In the genomic region with DNA sequence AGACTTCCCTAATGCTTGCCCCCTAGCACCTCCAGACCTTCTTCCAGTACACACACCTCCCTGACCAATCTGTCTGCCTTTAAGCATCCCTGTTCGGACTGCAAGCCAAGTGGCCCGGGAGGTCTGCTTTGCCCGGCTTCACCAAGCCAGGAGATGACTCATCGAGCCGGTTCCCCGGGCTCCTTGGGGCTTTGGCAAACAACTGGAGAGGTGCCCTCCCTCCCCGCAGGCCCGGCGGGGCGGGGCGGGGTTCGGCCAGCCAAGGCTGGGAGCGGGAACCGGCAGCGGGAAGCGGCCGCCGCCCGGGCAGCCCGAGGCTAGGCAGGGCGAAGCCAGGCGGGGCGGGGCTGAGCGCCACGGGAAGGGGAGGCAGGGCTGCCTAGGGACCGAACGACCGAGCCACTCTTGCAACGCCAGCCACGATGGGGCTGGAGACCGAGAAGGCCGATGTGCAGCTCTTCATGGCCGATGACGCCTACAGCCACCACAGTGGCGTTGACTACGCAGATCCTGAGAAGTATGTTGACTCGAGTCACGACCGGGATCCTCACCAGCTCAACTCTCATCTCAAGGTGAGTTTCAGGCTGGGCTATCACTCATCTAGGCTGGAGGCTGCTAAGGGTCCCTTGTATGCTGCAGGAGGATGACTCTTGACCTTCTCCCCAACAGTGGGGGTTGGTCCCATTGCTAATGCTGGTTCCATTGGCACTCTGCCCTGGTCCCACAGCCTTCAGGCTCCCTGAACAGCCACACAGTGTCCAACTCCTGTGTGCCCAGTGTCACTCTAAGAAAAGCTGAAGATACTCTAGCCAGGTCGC, we compare ENCODE assay signal across 8 mouse cellular contexts. TPM values are rescaled to one million over a fixed set of nuclear protein-coding genes. Genes with fewer than 3 reads are reported as not detected.
A peak's percentile ranks its signal among the peaks of the same experiment; 100 is the strongest.
DNase-seq lines count a peak whose midpoint lies in the region; ATAC-seq and TF ChIP-seq lines count a peak whose summit lies in the region.

A gene (plus strand): TSS at position 247 of the 818 bp plus-strand sequence.

- no peaks in the 10 kb centered on the region for H3K36me3 ChIP-seq in hindbrain, embryonic 10.5 days
- H3K36me3 ChIP-seq in lung, embryonic 16.5 days (ENCODE audit: control insufficient read depth, insufficient read depth, low read length), result no peaks in the 10 kb centered on the region

- 1% methylated on average over 40 of the region's 40 CpGs for WGBS in hindbrain, embryonic 10.5 days
- whole genome bisulfite sequencing in lung, embryonic 16.5 days, result under 1% methylated on average over 25 of the region's 40 CpGs
- WGBS in olfactory bulb, adult 2 months, result 1% methylated on average over 40 of the region's 40 CpGs

- peak within 1 kb of the TSS; percentile 79 for H3K9ac ChIP-seq in lung, embryonic 16.5 days (ENCODE audit: low read length)

- H3K27ac ChIP-seq in hindbrain, embryonic 10.5 days, result peak within 1 kb of the TSS; percentile 88
- H3K27ac ChIP-seq in lung, embryonic 16.5 days (ENCODE audit: low read length), result peak within 1 kb of the TSS; percentile 94
- peak within 1 kb of the TSS; percentile 15 for H3K27ac ChIP-seq in olfactory bulb, adult 2 months (ENCODE audit: insufficient read depth, low read depth, low read length)

- H3K4me3 ChIP-seq in hindbrain, embryonic 10.5 days, result peak within 1 kb of the TSS; percentile 58
- peak within 1 kb of the TSS; percentile 62 for H3K4me3 ChIP-seq in lung, embryonic 16.5 days (ENCODE audit: low read length)
- peak within 1 kb of the TSS; percentile 58 for H3K4me3 ChIP-seq in olfactory bulb, adult 2 months (ENCODE audit: insufficient read depth, low read depth, low read length)

- ATAC-seq in Patski, result peak; percentile 99
- peak; percentile 96 for ATAC-seq in lung, embryonic 16.5 days (ENCODE audit: low read depth)

- peaks cover 24% of the 10 kb centered on the region for H3K4me1 ChIP-seq in hindbrain, embryonic 10.5 days (replicated peaks)
- peaks cover 24% of the 10 kb centered on the region for H3K4me1 ChIP-seq in lung, embryonic 16.5 days (replicated peaks; ENCODE audit: control insufficient read depth, insufficient read depth, low read length)
- H3K4me1 ChIP-seq in olfactory bulb, adult 2 months (ENCODE audit: control insufficient read depth, insufficient read depth, low read length), result peaks cover 10% of the 10 kb centered on the region; the same call in 1 of the 2 replicates

- no peak for TF ChIP-seq CTCF in Patski (IDR thresholded peaks at IDR 0.05)
- no peak for TF ChIP-seq CTCF in olfactory bulb, adult 2 months (IDR thresholded peaks at IDR 0.05; ENCODE audit: insufficient read depth, low read depth, low read length)

- POLR2A ChIA-PET in Patski (lab: Charles Lee), result interaction anchor here (0.7 to 1.2 kb wide), 2 partner anchors 9 to 26 kb away, joined by 3 to 10 read pairs; a partner anchor contains a TSS

- peak within 1 kb of the TSS; percentile 72 for H3K4me2 ChIP-seq in lung, embryonic 16.5 days (ENCODE audit: low read depth, low read length)

- H3K9me3 ChIP-seq in hindbrain, embryonic 10.5 days, result no peaks in the 10 kb centered on the region
- no peaks in the 10 kb centered on the region for H3K9me3 ChIP-seq in lung, embryonic 16.5 days (ENCODE audit: control insufficient read depth, low read length)

- in situ Hi-C loops in Patski (cut with MboI; ENCODE audit: low pct_unique_long_range_greater_than_20kb), result no loop called here

- H3K27me3 ChIP-seq in Patski, result no peaks in the 10 kb centered on the region
- peaks cover 32% of the 10 kb centered on the region for H3K27me3 ChIP-seq in hindbrain, embryonic 10.5 days (ENCODE audit: insufficient read depth, poor library complexity, severe bottlenecking)
- no peaks in the 10 kb centered on the region for H3K27me3 ChIP-seq in lung, embryonic 16.5 days (ENCODE audit: control insufficient read depth, insufficient read depth, low read depth, low read length)

- TF ChIP-seq POLR2A in olfactory bulb, adult 2 months (IDR thresholded peaks at IDR 0.05; ENCODE audit: insufficient read depth, low read depth, low read length), result peak; percentile 25; the same call in 1 of the 2 replicates

- CTCF ChIA-PET in Patski (lab: Charles Lee), result interaction anchor here (1.0 kb wide), 1 partner anchor 23 kb away, joined by 3 read pairs; no protein-coding TSS in a partner anchor

- peak; percentile 70 for DNase-seq in Patski (ENCODE audit: low read depth, low spot score)
- DNase-seq in cerebellum, adult 9-11 months, result peak; percentile 79
- peak; percentile 34 to 43 for DNase-seq in frontal cortex, postnatal 10 days (ENCODE audit: low spot score in 2 of 2)
- peak; percentile 62 for DNase-seq in hindbrain, embryonic 10.5 days (ENCODE audit: low spot score)
- peak; percentile 49 to 71 for DNase-seq in layer of hippocampus, postnatal 10 days (ENCODE audit: low spot score in 2 of 2)
- peak; percentile 31 for DNase-seq in thymus, postnatal 14 days

RNA-seq across cellular contexts. Expression of the gene that starts here (rescaled TPM):
- 66.6 TPM for polyA plus RNA-seq in Patski (2021)
- polyA plus RNA-seq in hindbrain, embryonic 10.5 days (2016; fragmentation: Nextera tagmentation; extraction: Ambion mirVana), result 5.4 and 6.0 TPM in 2 replicates
- total RNA-seq in layer of hippocampus, postnatal 10 days (2021), result 10 to 100 TPM; 28.3 to 31.8 TPM
- polyA plus RNA-seq in lung, embryonic 16.5 days (2015; fragmentation: Nextera tagmentation; extraction: Ambion mirVana), result 123 and 135 TPM in 2 replicates
- not detected in 2 replicates for polyA plus RNA-seq in olfactory bulb, adult 2 months (2012; ENCODE audit: insufficient read depth, insufficient read length, low replicate concordance, missing spikeins)

Comparison
In these comparisons a context has a peak if more than half of its experiments do, and no peak if none do; other contexts are left out.
1. Peak in every context shown above with its lines: DNase-seq, ATAC-seq, H3K4me3 ChIP-seq and H3K27ac ChIP-seq.
2. H3K27ac ChIP-seq: peak in every context shown above with its lines; median percentile 94 in lung, embryonic 16.5 days; 88 in hindbrain, embryonic 10.5 days; 15 in olfactory bulb, adult 2 months.